Mouse (Mus musculus): ENCODE results near the gene Etnk1. TPM values are rescaled to one million over a fixed set of nuclear protein-coding genes. Genes with fewer than 3 reads are reported as not detected.

Etnk1 gene
- total and polyA plus RNA-seq, 3 experiments: 29.9 to 37.0 (median 33.6) TPM

GRCm38 (mm10) chr6:143191477-143192098 is 24.6 kb downstream of the Etnk1 start:
- TF ChIP-seq NRF1 (IDR thresholded peaks at IDR 0.05; ENCODE audit: insufficient read depth, low read depth, low read length, poor library complexity, severe bottlenecking) (no peak), MAX (IDR thresholded peaks at IDR 0.05; ENCODE audit: low read length) (no peak), TAL1 (IDR thresholded peaks at IDR 0.05; ENCODE audit: low read length) (no peak), POLR2A (IDR thresholded peaks at IDR 0.05; ENCODE audit: control insufficient read depth in 1 of 2, insufficient read depth in 1 of 2, low read depth in 1 of 2, low read length in 2 of 2, poor library complexity in 1 of 2) (no peak), CHD2 (IDR thresholded peaks at IDR 0.05; ENCODE audit: low read length) (no peak), USF2 (IDR thresholded peaks at IDR 0.05; ENCODE audit: borderline replicate concordance in 1 of 2, insufficient read depth in 1 of 2, low read depth in 1 of 2, low read length in 2 of 2) (no peak), E2F4 (IDR thresholded peaks at IDR 0.05; ENCODE audit: borderline replicate concordance, low read depth, low read length) (no peak), TCF12 (IDR thresholded peaks at IDR 0.05; ENCODE audit: low read depth, low read length) (no peak), HCFC1 (IDR thresholded peaks at IDR 0.05; ENCODE audit: low read depth, low read length) (no peak), POLR2AphosphoS5 (IDR thresholded peaks at IDR 0.05; ENCODE audit: borderline replicate concordance, low read depth, low read length) (no peak), RAD21 (IDR thresholded peaks at IDR 0.05; ENCODE audit: low read depth, low read length) (no peak), JUND (IDR thresholded peaks at IDR 0.05; ENCODE audit: low read depth, low read length) (no peak), MXI1 (IDR thresholded peaks at IDR 0.05; ENCODE audit: low read depth, low read length) (no peak), POLR2AphosphoS2 (IDR thresholded peaks at IDR 0.05; ENCODE audit: low read length) (no peak), GATA1 (IDR thresholded peaks at IDR 0.05; ENCODE audit: low read depth, low read length) (no peak), EP300 (IDR thresholded peaks at IDR 0.05; ENCODE audit: low read depth in 1 of 2, low read length in 2 of 2) (no peak)
- Histone ChIP-seq H3K4me3 (ENCODE audit: control insufficient read depth in 1 of 2, insufficient read depth in 1 of 2, low read depth in 2 of 2, low read length in 2 of 2) (no peak overlapping the region), H3K27me3 (ENCODE audit: control insufficient read depth in 1 of 2, insufficient read depth in 2 of 2, low read length in 2 of 2) (no peaks in the 10 kb centered on the region), H3K27ac (ENCODE audit: control insufficient read depth, low read depth, low read length) (no peak overlapping the region), H3K4me1 (ENCODE audit: control insufficient read depth in 1 of 2, insufficient read depth in 2 of 2, low read length in 2 of 2) (no peaks in the 10 kb centered on the region), H3K9ac (ENCODE audit: control insufficient read depth, low read depth, low read length, poor library complexity, severe bottlenecking) (no peak overlapping the region), H3K9me3 (replicated peaks; ENCODE audit: insufficient read depth, low read length) (no peaks in the 10 kb centered on the region), H3K79me2 (ENCODE audit: control insufficient read depth, insufficient read depth, low read length, poor library complexity) (0 out of 2 replicates have a peak, but pooled peaks cover 2% of the 10 kb centered on the region), H3K36me3 (ENCODE audit: control insufficient read depth in 1 of 2, insufficient read depth in 2 of 2, low read length in 2 of 2) (peaks cover 0 to 41% of the 10 kb centered on the region in 2 experiments; a peak in 2 of 4 replicates)
- DNase-seq (ENCODE audit: low read depth, low spot score): no peak

GRCm38 (mm10) chr6:143192709-143193108 is 25.7 kb downstream of the Etnk1 start:
- no peaks in the 10 kb centered on the region for H3K9me3 ChIP-seq (replicated peaks; ENCODE audit: insufficient read depth, low read length)
- H3K4me3 ChIP-seq (ENCODE audit: control insufficient read depth in 1 of 2, insufficient read depth in 1 of 2, low read depth in 2 of 2, low read length in 2 of 2): no peak overlapping the region
- no peak overlapping the region for H3K27ac ChIP-seq (ENCODE audit: control insufficient read depth, low read depth, low read length)
- H3K9ac ChIP-seq (ENCODE audit: control insufficient read depth, low read depth, low read length, poor library complexity, severe bottlenecking): no peak overlapping the region
- H3K4me1 ChIP-seq (ENCODE audit: control insufficient read depth in 1 of 2, insufficient read depth in 2 of 2, low read length in 2 of 2): no peaks in the 10 kb centered on the region
- no peak for DNase-seq (ENCODE audit: low read depth, low spot score)
- H3K27me3 ChIP-seq (ENCODE audit: control insufficient read depth in 1 of 2, insufficient read depth in 2 of 2, low read length in 2 of 2): no peaks in the 10 kb centered on the region
- peaks cover 0 to 40% of the 10 kb centered on the region in 2 experiments; a peak in 2 of 4 replicates for H3K36me3 ChIP-seq (ENCODE audit: control insufficient read depth in 1 of 2, insufficient read depth in 2 of 2, low read length in 2 of 2)
- H3K79me2 ChIP-seq (ENCODE audit: control insufficient read depth, insufficient read depth, low read length, poor library complexity): 0 out of 2 replicates have a peak, but pooled peaks cover 2% of the 10 kb centered on the region
- TF ChIP-seq MYB (IDR thresholded peaks at IDR 0.05; ENCODE audit: low read depth, low read length) (no peak), GABPA (IDR thresholded peaks at IDR 0.05; ENCODE audit: low read depth, low read length) (no peak), ZC3H11A (IDR thresholded peaks at IDR 0.05; ENCODE audit: low read depth, low read length) (no peak), MXI1 (IDR thresholded peaks at IDR 0.05; ENCODE audit: low read depth, low read length) (no peak), ETS1 (IDR thresholded peaks at IDR 0.05; ENCODE audit: low read depth, low read length) (no peak), HCFC1 (IDR thresholded peaks at IDR 0.05; ENCODE audit: low read depth, low read length) (no peak), CHD1 (IDR thresholded peaks at IDR 0.05; ENCODE audit: low read depth, low read length) (no peak), ELF1 (IDR thresholded peaks at IDR 0.05; ENCODE audit: low read depth, low read length) (no peak), POLR2A (IDR thresholded peaks at IDR 0.05; ENCODE audit: control insufficient read depth in 1 of 2, insufficient read depth in 1 of 2, low read depth in 1 of 2, low read length in 2 of 2, poor library complexity in 1 of 2) (no peak), E2F4 (IDR thresholded peaks at IDR 0.05; ENCODE audit: borderline replicate concordance, low read depth, low read length) (no peak), MAFK (IDR thresholded peaks at IDR 0.05; ENCODE audit: borderline replicate concordance, low read depth, low read length) (no peak), RCOR1 (IDR thresholded peaks at IDR 0.05; ENCODE audit: low read depth, low read length) (no peak)

Data from MEL (cell line).